Comparison of ENCODE assay signal across 20 mouse cellular contexts in genomic region chr16:34044539-34044938, GRCm38 (mm10).
DNase-seq lines count a peak whose midpoint lies in the region; ATAC-seq lines count a peak whose summit lies in the region.
"Had no signal": no experiment of that assay in that cellular context is flagged by ENCODE, and none has a peak within 500 bp of the region (broad histone marks: within the 10 kb centered on the region; RNA-seq: fewer than 3 reads in every experiment).

No protein-coding gene starts in this region.

- no peak overlapping the region for H3K4me3 ChIP-seq in intestine, embryonic 15.5 days (replicated peaks)
- H3K4me3 ChIP-seq in intestine, embryonic 16.5 days (ENCODE audit: low read length), result no peak overlapping the region
- no peak overlapping the region for H3K4me3 ChIP-seq in liver, embryonic 16.5 days (ENCODE audit: low read depth, low read length)
- H3K4me3 ChIP-seq: embryonic facial prominence, embryonic 12.5 days; hindbrain, embryonic 15.5 days had no signal

- no peaks in the 10 kb centered on the region for H3K27me3 ChIP-seq in intestine, embryonic 15.5 days (replicated peaks)
- H3K27me3 ChIP-seq in intestine, embryonic 16.5 days (replicated peaks; ENCODE audit: control insufficient read depth, insufficient read depth, low read length), result no peaks in the 10 kb centered on the region
- H3K27me3 ChIP-seq in liver, embryonic 16.5 days (ENCODE audit: control insufficient read depth, insufficient read depth, low read depth, low read length), result no peaks in the 10 kb centered on the region
- H3K27me3 ChIP-seq: embryonic facial prominence, embryonic 12.5 days; hindbrain, embryonic 15.5 days had no signal

- ATAC-seq in intestine, embryonic 15.5 days, result peak; percentile 52; the same call in 1 of the 2 replicates
- no peak for ATAC-seq in intestine, embryonic 16.5 days
- peak; percentile 71 for ATAC-seq in liver, embryonic 16.5 days (ENCODE audit: low read depth)
- ATAC-seq in activated CD4-positive, CD25-positive, alpha-beta regulatory T cell, adult 4 months, result no peak
- ATAC-seq: forebrain, embryonic 16.5 days; midbrain, embryonic 16.5 days had no signal

- H3K9ac ChIP-seq in intestine, embryonic 15.5 days, result no peak overlapping the region
- H3K9ac ChIP-seq in intestine, embryonic 16.5 days (ENCODE audit: low read depth, low read length), result no peak overlapping the region
- H3K9ac ChIP-seq in liver, embryonic 16.5 days (ENCODE audit: low read depth, low read length), result no peak overlapping the region
- H3K9ac ChIP-seq: embryonic facial prominence, embryonic 12.5 days; hindbrain, embryonic 15.5 days had no signal

- no peak overlapping the region for H3K27ac ChIP-seq in intestine, embryonic 15.5 days
- no peak overlapping the region for H3K27ac ChIP-seq in intestine, embryonic 16.5 days (ENCODE audit: low read length)
- H3K27ac ChIP-seq in liver, embryonic 16.5 days (ENCODE audit: low read length), result no peak overlapping the region
- H3K27ac ChIP-seq: embryonic facial prominence, embryonic 12.5 days; hindbrain, embryonic 15.5 days had no signal

- WGBS in intestine, embryonic 15.5 days, result 72% methylated on average over 8 of the region's 8 CpGs
- WGBS in intestine, embryonic 16.5 days, result 64% methylated on average over 8 of the region's 8 CpGs
- WGBS in large intestine, adult 2 months, result 31% methylated on average over 8 of the region's 8 CpGs
- 44% methylated on average over 8 of the region's 8 CpGs for WGBS in liver, embryonic 16.5 days (ENCODE audit: insufficient replicate concordance)

- H3K36me3 ChIP-seq in intestine, embryonic 15.5 days, result no peaks in the 10 kb centered on the region
- H3K36me3 ChIP-seq in intestine, embryonic 16.5 days (ENCODE audit: control insufficient read depth, insufficient read depth, low read length), result no peaks in the 10 kb centered on the region
- H3K36me3 ChIP-seq in liver, embryonic 16.5 days (ENCODE audit: control insufficient read depth, insufficient read depth), result no peaks in the 10 kb centered on the region

- peaks cover 6% of the 10 kb centered on the region for H3K4me1 ChIP-seq in intestine, embryonic 15.5 days (replicated peaks)
- H3K4me1 ChIP-seq in intestine, embryonic 16.5 days (ENCODE audit: control insufficient read depth, insufficient read depth, low read length), result peaks cover 5% of the 10 kb centered on the region
- peaks cover 40% of the 10 kb centered on the region for H3K4me1 ChIP-seq in liver, embryonic 16.5 days (ENCODE audit: control insufficient read depth, low read depth, low read length)
- H3K4me1 ChIP-seq: embryonic facial prominence, embryonic 12.5 days; hindbrain, embryonic 15.5 days had no signal

- DNase-seq in MEL-GATA-1-ER (ENCODE audit: extremely low read depth, low read depth), result peak; percentile 83
- DNase-seq in large intestine, adult 2 months (ENCODE audit: low read depth, low spot score), result peak; percentile 57
- DNase-seq in yolk sac, embryonic 10.5 days (ENCODE audit: low spot score), result no peak
- no peak for DNase-seq in thymus, postnatal 36 days
- DNase-seq: adrenal gland, postnatal 10 days; cerebellum, adult 9-10 months; heart, postnatal 4 days; kidney, adult 11 months; kidney, postnatal 10 days; lung, adult 2 months; right cerebral cortex, postnatal 14 days; spleen, adult 18-20 months had no signal

- no peaks in the 10 kb centered on the region for H3K9me3 ChIP-seq in intestine, embryonic 15.5 days
- no peaks in the 10 kb centered on the region for H3K9me3 ChIP-seq in intestine, embryonic 16.5 days (ENCODE audit: control insufficient read depth, low read length)
- no peaks in the 10 kb centered on the region for H3K9me3 ChIP-seq in liver, embryonic 16.5 days (replicated peaks; ENCODE audit: control insufficient read depth, low read length)
- H3K9me3 ChIP-seq: embryonic facial prominence, embryonic 12.5 days; hindbrain, embryonic 15.5 days had no signal

- H3K4me2 ChIP-seq in intestine, embryonic 15.5 days (replicated peaks), result no peak overlapping the region
- no peak overlapping the region for H3K4me2 ChIP-seq in intestine, embryonic 16.5 days (ENCODE audit: low read depth, low read length)
- H3K4me2 ChIP-seq in liver, embryonic 16.5 days (ENCODE audit: low read depth, low read length), result no peak overlapping the region
- H3K4me2 ChIP-seq: embryonic facial prominence, embryonic 12.5 days; hindbrain, embryonic 15.5 days had no signal

Comparison
In these comparisons a context has a peak if more than half of its experiments do, and no peak if none do; other contexts are left out.
1. ATAC-seq: peak in intestine, embryonic 15.5 days (single experiment) and liver, embryonic 16.5 days (single experiment); none in intestine, embryonic 16.5 days (single experiment) and activated CD4-positive, CD25-positive, alpha-beta regulatory T cell, adult 4 months (single experiment).
2. DNase-seq: peak in MEL-GATA-1-ER (single experiment) and large intestine, adult 2 months (single experiment); none in yolk sac, embryonic 10.5 days (single experiment) and thymus, postnatal 36 days (0 of 2).